Mouse (Mus musculus): ENCODE measurements at regions not wholly inside any gene's neighbourhood (a gene's known extent, or its start where the extent isn't known, plus 50 kb on each side); places are given as distances from the start of the nearest gene placed in this dataset.

DNA sequence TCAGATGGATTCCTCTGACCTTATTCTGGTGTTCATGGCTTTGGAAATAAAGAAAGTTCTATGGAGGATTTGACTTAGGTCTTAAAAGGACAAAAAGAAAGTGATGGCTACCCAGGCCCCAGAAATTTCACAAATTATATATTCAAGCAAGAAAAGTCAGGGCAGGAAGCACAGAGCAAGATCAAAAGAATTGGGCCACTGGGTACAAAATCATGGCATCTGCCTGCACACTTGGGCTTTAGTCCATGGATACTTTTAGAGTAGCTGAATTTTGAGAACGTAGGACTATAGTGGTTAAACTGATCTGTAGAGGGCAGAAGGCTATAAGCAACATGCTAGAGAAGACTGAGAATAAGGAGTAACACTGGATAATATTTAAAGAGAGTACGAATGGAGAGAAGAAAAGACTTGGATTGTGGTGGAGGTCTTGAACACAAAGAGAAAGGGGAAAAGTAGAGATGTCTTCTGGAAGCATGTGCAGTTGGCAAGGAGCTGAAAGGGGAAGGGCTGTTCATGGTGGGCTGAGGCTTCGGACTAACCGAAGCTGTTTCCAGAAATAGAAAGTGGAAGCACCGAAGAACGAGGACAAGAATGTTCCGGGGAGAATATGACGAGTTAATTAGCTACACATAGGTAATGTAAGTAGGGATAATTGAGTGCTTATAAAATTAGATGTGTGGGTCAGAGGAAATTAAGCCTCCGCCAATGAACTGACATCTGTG lies 168.2 kb upstream of the Itga4 start:
- DNase-seq: no peak

DNA sequence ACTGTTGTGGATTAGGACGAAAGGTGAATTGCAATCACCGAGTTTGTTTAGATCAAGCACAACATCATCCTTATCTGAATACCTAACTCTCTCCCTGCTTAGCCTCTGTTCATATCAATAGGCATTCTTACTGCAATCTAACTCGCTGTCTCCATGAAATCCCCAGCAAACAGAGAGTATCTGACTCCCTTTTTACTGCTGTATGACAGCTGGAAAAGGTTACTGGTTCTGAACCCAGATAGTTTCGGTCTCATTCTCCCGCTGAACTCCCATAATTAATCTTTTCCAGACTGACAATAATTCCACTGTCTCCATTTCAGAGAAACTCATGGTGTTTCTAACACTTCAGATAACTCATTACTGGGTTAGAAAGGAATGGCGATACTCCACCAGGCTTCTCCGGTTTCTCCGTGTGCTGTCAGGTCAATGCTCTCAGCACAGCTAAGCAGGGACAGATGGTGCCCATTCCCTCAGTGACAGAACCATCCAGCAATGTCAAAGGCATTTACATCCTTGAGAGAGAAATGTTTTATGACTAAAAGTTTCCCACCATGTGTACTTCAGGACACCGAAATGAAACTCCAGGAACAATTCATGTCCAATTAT lies 167.5 kb upstream of the Itga4 start:
- DNase-seq: no peak

DNA sequence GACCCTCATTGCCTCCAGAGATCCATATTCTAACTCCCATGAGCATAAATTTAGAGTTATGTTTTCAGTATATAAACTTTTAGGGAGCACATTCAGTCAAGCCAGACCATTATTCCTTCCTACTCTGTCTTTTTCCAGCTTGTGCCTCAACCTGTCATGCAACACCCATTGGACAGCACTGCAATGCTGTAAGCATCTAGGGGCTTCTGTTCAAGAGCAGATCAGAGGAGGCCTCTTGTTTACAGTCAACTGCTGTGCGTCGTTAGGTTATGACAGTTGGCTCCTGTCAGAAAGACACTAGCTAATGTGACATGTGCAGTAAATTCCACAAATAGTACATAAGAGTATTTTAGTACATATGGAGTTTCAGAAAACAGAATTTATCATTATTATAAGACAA lies 165.0 kb upstream of the Itga4 start:
- no peak for DNase-seq

DNA sequence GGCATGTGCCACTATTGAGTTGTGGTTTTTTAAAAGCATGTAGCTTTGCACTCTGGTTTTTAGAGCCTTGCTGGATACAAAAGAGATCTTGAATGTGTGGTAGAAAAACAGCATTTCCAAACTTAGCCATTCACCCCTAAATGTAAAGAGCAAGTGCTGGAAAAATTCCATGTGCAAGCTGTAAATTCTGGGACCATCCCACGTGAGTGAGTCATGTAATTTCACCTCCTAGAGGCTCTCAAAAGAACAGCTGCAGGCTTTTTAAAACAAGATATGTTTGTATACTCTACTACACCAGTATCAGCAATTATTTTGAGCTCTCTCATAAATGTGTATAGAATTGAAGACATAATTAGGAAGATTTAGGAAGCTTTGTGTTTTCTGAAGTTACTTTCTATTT lies 160.9 kb upstream of the Itga4 start:
- DNase-seq: no peak

DNA sequence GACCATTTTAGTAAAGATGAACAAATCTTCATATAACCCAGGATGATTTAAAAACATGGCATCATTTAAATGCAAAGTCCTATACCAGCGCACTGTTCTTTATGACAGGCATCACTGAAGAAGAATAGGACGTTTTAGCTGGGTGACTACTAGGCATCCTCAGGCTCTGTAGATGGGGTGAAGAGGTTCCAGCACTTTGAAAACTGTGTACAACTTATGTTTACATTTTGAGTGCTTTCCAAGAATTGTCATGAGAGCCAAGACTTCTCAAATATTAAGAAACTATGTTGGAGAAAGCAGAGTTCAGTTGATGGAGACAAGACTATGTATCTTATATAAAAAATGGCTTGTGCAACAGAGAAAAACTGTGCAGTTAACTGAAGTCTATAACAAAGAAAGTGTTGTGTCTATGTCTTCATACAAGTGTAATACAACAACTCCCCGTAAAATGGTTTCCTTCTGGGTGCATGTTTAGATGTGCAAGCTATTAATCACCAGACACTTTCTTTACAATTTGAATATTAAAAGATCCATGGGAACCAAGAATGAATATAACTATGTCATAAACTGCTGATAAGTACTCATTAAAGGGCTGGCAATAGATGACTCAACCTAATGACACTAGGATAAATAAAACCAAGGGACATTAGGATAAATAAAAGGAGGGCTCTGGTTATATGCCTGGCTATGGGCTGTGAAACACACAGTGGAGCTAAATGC lies 158.5 kb upstream of the Itga4 start:
- no peak for DNase-seq

DNA sequence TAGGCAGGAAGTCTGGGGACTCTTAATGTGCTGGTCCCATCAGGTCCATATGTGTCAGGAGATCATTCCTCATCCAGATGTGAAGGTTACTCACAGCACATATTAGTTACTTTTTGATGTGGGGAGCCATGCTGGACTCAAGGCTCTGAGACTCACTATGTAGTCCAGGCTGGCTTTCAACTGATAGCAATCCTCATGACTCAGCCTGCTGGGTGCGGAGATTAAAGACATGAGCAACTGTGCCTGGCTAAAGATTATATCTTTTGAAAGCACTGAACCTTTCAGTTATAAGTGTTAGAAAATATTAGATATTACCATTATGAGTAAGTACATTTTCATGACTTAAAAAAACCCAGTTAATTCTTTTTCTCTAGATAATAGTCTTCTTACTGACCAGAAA lies 155.6 kb upstream of the Itga4 start:
- DNase-seq: no peak

GRCm38 (mm10) chr2:79111673-79112072 lies 143.6 kb upstream of the Itga4 start:
- DNase-seq: no peak

DNA sequence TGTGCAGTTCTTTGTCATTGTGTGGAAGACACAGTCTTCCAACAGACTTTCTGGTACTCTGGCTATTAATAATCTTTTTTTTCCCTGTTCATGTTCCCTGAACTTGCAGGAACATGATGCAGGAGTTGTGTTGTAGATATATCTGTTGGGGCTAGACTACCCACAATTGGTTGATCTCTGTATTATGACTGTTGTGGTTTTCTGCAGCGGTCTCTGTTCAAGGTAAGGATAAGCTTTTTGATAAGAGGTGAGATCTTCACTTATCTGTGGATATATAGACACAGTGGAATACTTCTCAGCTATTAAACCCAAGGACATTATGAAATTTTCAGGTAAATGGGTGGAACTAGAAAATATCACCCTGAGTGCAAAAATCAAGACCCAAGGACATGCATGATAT lies 143.2 kb upstream of the Itga4 start:
- DNase-seq: no peak

DNA sequence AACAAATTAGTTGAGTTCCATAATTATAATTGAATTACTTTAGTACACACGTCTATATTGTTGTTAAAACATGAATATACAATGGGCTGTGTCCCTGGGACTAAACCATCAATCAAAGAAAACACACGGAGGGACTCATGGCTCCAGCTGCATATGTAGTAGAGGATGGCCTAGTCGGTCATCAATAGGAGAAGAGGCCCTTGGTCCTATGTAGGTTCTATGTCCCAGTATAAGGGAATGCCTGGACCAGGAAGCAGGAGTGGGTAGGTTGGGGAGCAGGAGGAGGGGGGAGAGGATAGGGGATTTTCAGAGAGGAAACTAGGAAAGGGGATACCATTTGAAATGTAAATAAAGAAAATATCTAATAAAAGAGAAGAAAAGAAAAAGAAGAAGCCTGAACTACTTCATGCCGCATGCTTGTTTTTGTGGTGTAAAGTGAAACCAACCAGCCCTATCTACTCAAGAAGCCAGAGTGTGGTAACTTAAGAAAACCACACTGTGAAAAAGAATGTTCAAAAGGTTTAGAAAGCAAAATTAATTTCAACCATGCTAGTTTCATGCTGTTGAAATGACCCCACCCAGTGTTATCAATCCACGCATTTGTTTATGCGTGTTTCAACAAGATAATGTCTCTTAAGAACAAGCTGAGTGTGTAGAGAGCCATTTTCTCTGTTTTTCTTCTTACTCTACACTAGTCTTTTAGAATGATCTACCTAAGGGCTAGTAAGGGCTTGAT lies 134.4 kb upstream of the Itga4 start:
- DNase-seq: no peak

- no peak for DNase-seq
Observed at GRCm38 (mm10) chr2:79122530-79122929, 132.7 kb upstream of the Itga4 start.

GRCm38 (mm10) chr2:79124272-79124976 lies 130.8 kb upstream of the Itga4 start:
- DNase-seq: no peak

DNA sequence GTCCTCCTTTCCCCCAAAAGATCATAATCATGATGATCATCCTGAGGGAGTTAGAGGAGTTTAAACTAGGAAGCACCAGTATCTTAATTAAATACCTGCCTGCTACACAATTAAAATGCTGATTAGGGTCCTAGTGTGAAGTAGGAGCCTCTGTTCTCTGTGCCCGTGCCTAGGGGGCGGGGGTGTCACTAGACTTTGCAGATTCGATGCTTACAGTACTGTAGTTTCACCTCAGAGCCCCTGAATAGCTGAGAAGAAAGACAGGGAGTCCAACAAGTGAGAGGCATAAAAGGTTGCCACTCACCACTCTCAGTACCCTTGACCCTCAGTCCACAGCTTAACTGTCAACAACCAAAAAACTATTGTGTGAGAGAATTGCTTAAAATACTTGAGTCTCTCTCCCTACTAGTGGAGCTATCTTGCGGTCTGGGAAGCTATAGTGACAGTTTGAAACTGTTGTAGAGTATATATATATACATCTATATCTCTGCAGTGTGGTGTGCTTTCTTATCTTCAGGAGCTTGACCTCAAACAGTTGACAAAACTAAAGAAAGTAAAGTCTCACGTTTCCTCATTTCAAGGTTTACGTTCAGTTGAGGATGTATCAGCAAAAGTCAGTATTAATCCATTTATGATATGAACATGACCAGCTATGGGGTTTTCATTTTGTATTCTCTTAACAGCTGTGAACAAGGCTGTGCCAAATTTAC lies 128.9 kb upstream of the Itga4 start:
- DNase-seq: no peak

DNA sequence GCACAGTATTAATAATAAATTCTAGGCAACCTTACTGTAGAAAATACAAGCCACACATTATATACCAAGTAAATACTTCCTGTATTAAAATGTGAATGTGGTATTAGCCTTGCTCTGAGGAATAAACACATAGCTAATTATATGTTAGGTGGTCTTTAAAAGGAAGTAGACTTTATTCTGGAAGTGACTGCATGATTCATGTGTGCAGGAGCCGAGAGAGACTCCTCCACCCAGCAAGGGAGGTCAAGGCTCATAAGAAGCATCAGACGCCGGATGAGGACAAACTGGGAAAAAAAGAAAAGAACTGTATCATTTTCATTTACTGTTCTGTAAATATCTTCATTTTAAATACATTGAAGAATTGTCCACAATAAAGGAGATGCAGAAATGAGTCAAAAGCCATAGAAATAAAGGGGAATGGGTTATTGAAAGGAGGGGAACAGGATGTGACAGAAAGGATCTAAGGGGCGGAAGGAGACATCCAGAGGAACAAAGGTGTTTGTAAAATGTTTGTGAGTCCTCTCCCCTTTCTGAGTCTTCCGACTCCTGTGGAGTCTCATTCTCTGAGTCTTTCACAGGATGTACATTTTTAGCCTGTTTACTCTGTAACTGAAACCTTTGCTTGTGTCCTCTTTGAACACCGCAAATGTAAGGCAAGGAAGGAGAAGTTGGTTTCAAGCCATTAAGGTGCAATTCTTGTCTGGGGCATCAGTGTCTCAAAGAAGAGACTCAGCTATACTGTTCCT lies 128.1 kb upstream of the Itga4 start:
- DNase-seq: no peak

DNA sequence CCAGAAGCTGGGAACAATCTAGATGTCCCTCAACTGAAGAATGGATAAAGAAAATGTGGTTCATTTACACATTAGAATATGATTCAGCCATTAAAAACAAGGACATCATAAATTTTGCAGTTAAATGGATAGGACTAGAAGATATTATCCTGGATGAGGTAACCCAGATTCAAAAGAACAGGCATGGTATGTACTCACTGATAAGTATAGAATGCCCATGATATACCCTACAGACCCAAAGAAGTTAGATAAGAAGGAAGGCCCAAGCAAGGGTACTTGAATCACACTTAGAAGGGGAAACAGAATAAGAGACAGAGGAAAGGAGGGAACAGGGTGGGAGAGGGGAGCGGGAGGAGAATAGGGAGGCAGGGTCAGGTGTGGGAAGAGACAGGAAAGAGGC lies 127.4 kb upstream of the Itga4 start:
- DNase-seq: no peak

DNA sequence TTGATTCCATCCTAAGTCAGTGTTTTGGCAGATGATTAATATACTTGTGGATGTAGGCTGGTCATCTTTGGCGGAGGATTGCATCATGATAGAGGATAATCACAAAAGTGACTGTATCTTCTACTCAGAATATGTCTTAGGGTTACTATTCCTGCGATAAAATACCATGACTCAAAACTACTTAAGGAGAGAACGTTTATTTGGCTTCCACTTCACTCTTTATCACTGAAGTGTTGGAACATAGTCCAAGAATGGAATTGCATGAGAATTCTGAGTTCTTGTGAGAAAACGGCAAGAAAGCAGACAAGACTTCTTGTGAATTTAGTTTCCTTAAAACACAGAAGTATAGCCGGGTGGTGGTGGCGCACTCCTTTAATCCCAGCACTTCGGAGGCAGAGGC lies 124.6 kb upstream of the Itga4 start:
- DNase-seq: no peak

DNA sequence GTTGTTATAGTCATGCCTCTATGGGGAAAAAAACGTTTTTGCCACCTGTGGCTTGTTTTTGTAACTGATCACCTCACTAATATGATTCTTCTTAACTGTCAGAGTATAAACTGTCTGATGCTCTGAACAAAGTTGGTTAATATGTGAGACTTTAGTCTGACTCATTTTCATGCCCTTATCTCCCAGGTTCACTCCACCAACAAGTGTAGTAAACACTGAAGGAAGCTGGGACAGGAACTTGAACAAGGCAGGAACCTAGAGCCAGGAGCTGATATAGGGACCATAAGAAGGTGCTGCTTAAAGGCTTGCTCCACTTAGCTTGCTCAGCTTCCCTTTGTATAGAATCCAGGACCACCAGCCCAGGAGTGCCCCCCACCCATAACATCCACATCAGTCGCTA lies 124.0 kb upstream of the Itga4 start:
- DNase-seq: no peak

DNA sequence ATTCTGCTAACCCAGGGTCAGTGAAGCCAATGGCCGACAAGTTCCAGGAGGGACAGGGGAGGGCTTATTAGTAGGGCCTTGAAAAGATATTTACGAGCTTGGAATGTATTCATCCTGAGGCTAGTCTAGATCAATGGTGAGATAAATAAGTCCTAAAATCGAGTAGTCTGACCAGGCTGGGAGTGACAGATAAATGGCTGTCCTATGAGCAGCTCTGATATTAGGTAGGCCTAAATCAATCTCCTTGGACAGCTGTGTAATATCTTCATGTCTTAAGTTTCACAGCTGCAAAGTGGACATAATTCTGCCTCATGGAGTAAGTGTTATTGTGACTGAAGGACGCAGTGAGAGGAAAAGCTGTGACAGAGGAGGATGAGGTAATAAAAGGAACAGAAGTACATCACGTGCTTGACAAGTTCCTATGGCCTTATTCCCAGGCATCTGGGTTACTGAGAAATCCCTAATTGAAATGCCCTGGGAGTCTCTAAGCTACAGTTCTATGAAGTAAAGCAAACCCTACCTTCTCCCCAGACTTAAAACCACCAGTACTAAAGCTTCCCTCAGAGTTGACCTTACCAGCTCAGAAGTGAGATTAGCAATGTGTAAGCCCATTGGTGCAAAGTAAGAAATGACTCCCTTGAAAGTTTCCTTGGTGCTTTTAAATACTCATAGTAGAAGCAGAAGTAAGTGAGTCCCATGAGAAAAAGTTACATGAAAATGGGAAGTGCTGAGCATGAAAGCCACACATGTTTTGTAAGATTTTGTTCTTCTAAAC lies 123.3 kb upstream of the Itga4 start:
- no peak for DNase-seq

- DNase-seq: no peak
Observed at GRCm38 (mm10) chr2:79132518-79132845, 122.7 kb upstream of the Itga4 start.

DNA sequence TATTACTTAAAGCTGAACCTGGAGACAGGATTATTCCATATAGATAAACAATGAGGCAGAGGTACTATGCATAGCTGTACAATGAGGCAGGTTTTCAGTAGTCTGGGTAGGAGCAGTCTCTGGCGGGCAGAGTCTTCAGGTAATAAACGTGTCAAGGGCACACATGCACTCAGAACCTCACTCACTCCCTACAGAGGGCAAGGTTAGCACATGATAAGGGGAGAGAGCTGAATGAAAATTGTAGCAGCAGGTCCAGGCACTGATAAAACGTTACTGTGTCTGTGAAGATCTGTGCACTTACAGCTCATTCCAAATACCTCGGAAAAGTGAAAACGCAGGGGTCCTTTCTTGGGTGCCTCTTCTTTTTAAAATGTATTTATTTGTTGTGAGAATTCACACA lies 120.9 kb upstream of the Itga4 start:
- DNase-seq: no peak

DNA sequence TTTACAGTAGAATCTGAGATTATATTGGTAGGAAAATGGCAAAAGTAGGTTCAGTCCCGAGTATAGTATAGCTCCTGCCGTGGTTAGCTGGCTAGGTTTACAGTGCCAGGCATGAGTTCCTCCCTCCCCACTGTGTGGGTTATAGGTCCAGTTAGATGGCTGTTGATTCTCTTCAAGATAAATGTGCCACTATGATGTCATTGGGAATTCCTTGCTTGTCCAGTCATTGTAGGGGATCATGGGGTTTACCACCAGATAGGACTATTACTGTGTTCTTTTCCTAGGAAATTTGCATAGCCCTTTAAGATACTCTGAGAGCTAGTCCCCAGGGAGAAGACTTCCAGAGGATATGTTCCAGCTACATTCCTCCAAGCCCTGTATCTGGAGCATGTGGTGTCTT lies 119.2 kb upstream of the Itga4 start:
- no peak for DNase-seq
